Mouse (Mus musculus) erythroblast, embryonic 14.5 days (primary cell): Measurements from ENCODE around the gene Samd11.

Experiments used
- GATA1 ChIP-seq: IDR thresholded peaks from 2 replicates; pipeline ENCODE4 v1.6.1; 2012; ENCODE audit warnings: low read length, inconsistent platforms, mixed read lengths
- TAL1 ChIP-seq: IDR thresholded peaks from 3 replicates; pipeline ENCODE4 v1.6.1; 2012; ENCODE audit warnings: low read length, inconsistent platforms, mixed read lengths

- TF ChIP-seq TAL1 (no peak), GATA1 (no peak)
These were observed 27.6 kb downstream of the Samd11 start for GRCm38 (mm10) chr4:156227752-156228392.
